Mouse (Mus musculus): Measurements from ENCODE around the gene Mthfd2. TPM values are rescaled to one million over a fixed set of nuclear protein-coding genes. Genes with fewer than 3 reads are reported as not detected.
A peak's percentile ranks its signal among the peaks of the same experiment; 100 is the strongest.

Mthfd2 gene
- polyA plus RNA-seq, 1 experiment from 2014 or later: 48.1 TPM

- Histone ChIP-seq H3K4me2 (ENCODE audit: low read depth, low read length, severe bottlenecking) (no peak overlapping the region), H3K4me1 (replicated peaks; ENCODE audit: control insufficient read depth, insufficient read depth, low read length) (peaks cover 3% of the 10 kb centered on the region; the same call in 1 of the 2 replicates), H3K27ac (ENCODE audit: low read depth, low read length) (no peak overlapping the region), H3K4me3 (ENCODE audit: low read depth, low read length) (no peak overlapping the region), H3K9me3 (ENCODE audit: control insufficient read depth, low read length) (no peaks in the 10 kb centered on the region), H3K36me3 (ENCODE audit: control insufficient read depth, insufficient read depth, low read length) (no peaks in the 10 kb centered on the region), H3K9ac (ENCODE audit: low read length) (no peak overlapping the region), H3K27me3 (ENCODE audit: control insufficient read depth, insufficient read depth, low read length) (no peaks in the 10 kb centered on the region)
- DNase-seq (ENCODE audit: low spot score): peak; percentile 58
- ATAC-seq (replicated peaks; ENCODE audit: low FRiP score): no peak
Observed at GRCm38 (mm10) chr6:83265253-83265652, 60.5 kb downstream of the Mthfd2 start.

GRCm38 (mm10) chr6:83264516-83264915, 61.2 kb downstream of the Mthfd2 start:
- H3K9ac ChIP-seq (ENCODE audit: low read length): no peak overlapping the region

More at GRCm38 (mm10) chr6:83264516-83264915, 61.2 kb downstream of the Mthfd2 start:
- ATAC-seq (replicated peaks; ENCODE audit: low FRiP score) (no peak), DNase-seq (ENCODE audit: low spot score) (no peak)
- H3K27ac ChIP-seq (ENCODE audit: low read depth, low read length): no peak overlapping the region
- H3K4me2 ChIP-seq (ENCODE audit: low read depth, low read length, severe bottlenecking): no peak overlapping the region
- no peak overlapping the region for H3K4me3 ChIP-seq (ENCODE audit: low read depth, low read length)
- 84% methylated on average over 1 of the region's 1 CpGs for WGBS
- H3K4me1 ChIP-seq (replicated peaks; ENCODE audit: control insufficient read depth, insufficient read depth, low read length): peaks cover 3% of the 10 kb centered on the region; the same call in 1 of the 2 replicates
- H3K9me3 ChIP-seq (ENCODE audit: control insufficient read depth, low read length): no peaks in the 10 kb centered on the region
- H3K36me3 ChIP-seq (ENCODE audit: control insufficient read depth, insufficient read depth, low read length): no peaks in the 10 kb centered on the region
- no peaks in the 10 kb centered on the region for H3K27me3 ChIP-seq (ENCODE audit: control insufficient read depth, insufficient read depth, low read length)

Other genes with a start within 250 kb of the Mthfd2 start
- gene Pcgf1, start 248.0 kb downstream of the Mthfd2 start, polyA plus RNA-seq (2014; fragmentation: Nextera tagmentation; extraction: Ambion mirVana): 34.3 and 36.4 TPM in 2 replicates
- 0.40 TPM in 1 of 2 replicates, not detected in the other for gene Lbx2, start 239.5 kb downstream of the Mthfd2 start, polyA plus RNA-seq (2014; fragmentation: Nextera tagmentation; extraction: Ambion mirVana)
- 2.8 and 3.0 TPM in 2 replicates for gene Ccdc142, start 224.3 kb downstream of the Mthfd2 start, polyA plus RNA-seq (2014; fragmentation: Nextera tagmentation; extraction: Ambion mirVana)
- 2.5 and 3.0 TPM in 2 replicates for gene Gm42688, start 224.3 kb downstream of the Mthfd2 start, polyA plus RNA-seq (2014; fragmentation: Nextera tagmentation; extraction: Ambion mirVana)
- 116 and 123 TPM in 2 replicates for gene Mrpl53, start 216.9 kb downstream of the Mthfd2 start, polyA plus RNA-seq (2014; fragmentation: Nextera tagmentation; extraction: Ambion mirVana)
- gene Mogs, start 210.4 kb downstream of the Mthfd2 start, polyA plus RNA-seq (2014; fragmentation: Nextera tagmentation; extraction: Ambion mirVana): 37.1 and 39.0 TPM in 2 replicates
- gene Wbp1, start 204.3 kb downstream of the Mthfd2 start, polyA plus RNA-seq (2014; fragmentation: Nextera tagmentation; extraction: Ambion mirVana): 141 and 154 TPM in 2 replicates
- gene Ino80b, start 200.5 kb downstream of the Mthfd2 start, polyA plus RNA-seq (2014; fragmentation: Nextera tagmentation; extraction: Ambion mirVana): 20.0 and 27.7 TPM in 2 replicates
- gene Rtkn, start 190.4 kb downstream of the Mthfd2 start, polyA plus RNA-seq (2014; fragmentation: Nextera tagmentation; extraction: Ambion mirVana): 17.8 and 23.0 TPM in 2 replicates
- gene Wdr54, start 169.5 kb downstream of the Mthfd2 start, polyA plus RNA-seq (2014; fragmentation: Nextera tagmentation; extraction: Ambion mirVana): 12.6 and 15.6 TPM in 2 replicates
- 1.2 and 1.9 TPM in 2 replicates for gene 1700003E16Rik, start 169.5 kb downstream of the Mthfd2 start, polyA plus RNA-seq (2014; fragmentation: Nextera tagmentation; extraction: Ambion mirVana)
- gene Dctn1, start 160.0 kb downstream of the Mthfd2 start, polyA plus RNA-seq (2014; fragmentation: Nextera tagmentation; extraction: Ambion mirVana): 99.6 and 104 TPM in 2 replicates
- gene Slc4a5, start 106.1 kb downstream of the Mthfd2 start, polyA plus RNA-seq (2014; fragmentation: Nextera tagmentation; extraction: Ambion mirVana): 0.35 and 0.84 TPM in 2 replicates
- gene Mob1a, start 108 bp upstream of the Mthfd2 start, polyA plus RNA-seq (2014; fragmentation: Nextera tagmentation; extraction: Ambion mirVana): 69.7 TPM in 2 replicates
- 128 and 140 TPM in 2 replicates for gene Bola3, start 23.2 kb upstream of the Mthfd2 start, polyA plus RNA-seq (2014; fragmentation: Nextera tagmentation; extraction: Ambion mirVana)
- 49.9 and 56.0 TPM in 2 replicates for gene Tet3, start 133.2 kb upstream of the Mthfd2 start, polyA plus RNA-seq (2014; fragmentation: Nextera tagmentation; extraction: Ambion mirVana)
- gene Dguok, start 181.1 kb upstream of the Mthfd2 start, polyA plus RNA-seq (2014; fragmentation: Nextera tagmentation; extraction: Ambion mirVana): 57.9 and 60.6 TPM in 2 replicates
- 2.3 and 3.1 TPM in 2 replicates for gene Actg2, start 210.4 kb upstream of the Mthfd2 start, polyA plus RNA-seq (2014; fragmentation: Nextera tagmentation; extraction: Ambion mirVana)
- 20.5 and 21.6 TPM in 2 replicates for gene Stambp, start 246.8 kb upstream of the Mthfd2 start, polyA plus RNA-seq (2014; fragmentation: Nextera tagmentation; extraction: Ambion mirVana)